Mouse (Mus musculus) cerebellum, postnatal 10 days (tissue): ENCODE results near the gene 9430097D07Rik.
A peak's percentile ranks its signal among the peaks of the same experiment; 100 is the strongest.

Source experiments
- DNase-seq, 2 experiments: peaks; one replicate each; pipeline ENCODE4 v3.0.0; 2021; ENCODE audit warnings: mixed read lengths in 2 of 2

Gene 9430097D07Rik

DNA sequence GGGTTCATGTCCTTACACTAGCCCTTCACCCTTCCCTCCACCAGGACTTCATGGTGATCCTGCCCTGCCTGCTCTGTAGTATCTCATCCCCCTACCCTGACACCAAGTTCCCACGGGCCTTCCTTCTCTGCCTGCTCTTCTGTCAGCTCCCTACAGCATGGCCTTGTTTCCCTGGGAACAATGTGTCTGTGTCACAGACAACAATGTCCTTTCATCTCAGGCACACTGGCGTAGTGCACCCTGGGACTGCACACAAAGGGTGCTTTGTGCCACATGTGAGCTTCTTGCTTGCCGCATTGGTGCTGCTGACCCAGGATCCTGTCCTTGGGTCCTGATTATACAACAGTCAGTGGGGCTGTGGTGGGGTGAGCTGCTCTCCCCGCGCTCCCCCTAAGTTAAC lies 15.9 kb downstream of the 9430097D07Rik start:
- no peak for DNase-seq

- DNase-seq = no peak
Observed at GRCm38 (mm10) chr2:32556019-32556418, 19.5 kb downstream of the 9430097D07Rik start.

DNA sequence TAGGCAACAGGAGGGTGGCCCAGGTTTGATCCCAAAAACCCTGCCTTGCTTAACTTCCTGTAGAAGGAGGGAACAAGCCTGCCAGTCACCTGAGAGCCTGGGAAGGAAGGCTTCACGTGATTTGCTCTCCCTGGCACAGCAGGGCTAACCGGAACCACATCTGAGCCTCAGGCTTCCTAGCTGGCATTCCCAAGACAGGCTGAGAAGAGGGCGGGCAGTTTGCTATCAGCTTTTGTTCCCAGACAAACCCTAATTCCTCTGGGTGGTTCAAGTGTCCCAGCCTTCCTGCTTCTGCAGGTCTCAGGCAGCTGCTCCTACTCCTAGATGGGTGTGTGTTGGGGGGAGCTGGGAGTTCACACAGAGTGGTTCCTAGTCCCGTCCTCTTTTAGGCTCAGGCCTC lies 20.0 kb downstream of the 9430097D07Rik start:
- DNase-seq = no peak

- DNase-seq = no peak
Observed at GRCm38 (mm10) chr2:32553592-32554148, 21.8 kb downstream of the 9430097D07Rik start.

- no peak for DNase-seq
Observed at GRCm38 (mm10) chr2:32551236-32551635, 24.2 kb downstream of the 9430097D07Rik start.

- DNase-seq = peak; percentile 35 to 54
Observed at GRCm38 (mm10) chr2:32549764-32550163, 25.7 kb downstream of the 9430097D07Rik start.

DNA sequence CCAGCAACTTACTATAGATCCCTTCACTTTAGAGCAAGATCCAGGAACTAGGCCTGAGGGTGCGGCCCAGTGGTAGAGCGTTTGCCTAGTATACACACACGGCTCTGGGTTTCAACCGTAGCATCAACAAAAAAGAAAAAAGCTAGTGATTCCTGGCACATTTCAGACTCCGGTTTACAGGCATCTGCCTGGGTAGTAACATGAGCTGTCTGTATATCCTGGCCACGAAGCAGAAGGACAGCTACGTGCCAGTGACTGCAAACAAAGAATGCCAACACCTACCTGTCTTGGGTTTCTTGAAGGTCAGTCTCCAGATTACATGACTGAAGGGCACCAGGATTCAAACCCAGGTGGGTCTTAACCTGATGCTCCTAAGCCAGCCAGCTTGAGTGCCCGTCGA lies 26.3 kb downstream of the 9430097D07Rik start:
- no peak for DNase-seq

DNA sequence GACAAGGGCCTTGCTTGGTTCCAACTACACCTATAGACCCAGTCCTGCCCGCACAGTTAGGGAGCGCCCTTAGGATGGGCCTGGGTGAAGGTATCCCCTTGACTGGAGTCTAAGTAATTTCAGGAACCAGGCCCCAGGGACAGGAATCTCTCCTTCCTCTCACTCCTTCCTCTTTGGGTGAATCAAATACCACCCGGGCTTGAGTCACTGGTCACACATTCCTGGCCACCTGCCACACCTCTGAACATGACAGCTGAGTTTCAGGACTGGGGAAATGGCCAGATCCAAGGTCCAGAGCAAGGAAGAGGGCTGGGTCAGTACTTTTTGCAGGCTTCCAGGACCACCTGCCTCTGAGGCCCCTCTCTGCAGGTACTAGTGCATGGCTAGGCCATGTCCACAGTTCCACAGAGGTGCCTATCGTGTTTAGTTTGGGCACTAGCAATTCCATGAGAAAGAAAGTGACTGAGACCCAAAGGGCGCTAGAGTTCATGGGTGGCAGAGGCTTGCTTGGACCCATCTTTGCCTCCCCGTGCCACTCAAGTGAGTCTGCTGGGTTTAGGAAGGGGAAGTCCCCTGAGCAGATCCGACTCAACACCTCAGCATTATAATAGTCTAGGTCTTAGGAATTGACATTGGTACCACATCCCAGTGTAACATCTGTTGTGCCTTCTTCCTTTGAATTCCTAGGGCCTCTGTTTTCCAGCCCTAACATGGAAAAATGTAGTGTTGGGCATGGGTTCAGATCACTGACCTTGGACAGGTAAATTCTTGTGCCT lies 27.3 kb downstream of the 9430097D07Rik start:
- no peak for DNase-seq

DNA sequence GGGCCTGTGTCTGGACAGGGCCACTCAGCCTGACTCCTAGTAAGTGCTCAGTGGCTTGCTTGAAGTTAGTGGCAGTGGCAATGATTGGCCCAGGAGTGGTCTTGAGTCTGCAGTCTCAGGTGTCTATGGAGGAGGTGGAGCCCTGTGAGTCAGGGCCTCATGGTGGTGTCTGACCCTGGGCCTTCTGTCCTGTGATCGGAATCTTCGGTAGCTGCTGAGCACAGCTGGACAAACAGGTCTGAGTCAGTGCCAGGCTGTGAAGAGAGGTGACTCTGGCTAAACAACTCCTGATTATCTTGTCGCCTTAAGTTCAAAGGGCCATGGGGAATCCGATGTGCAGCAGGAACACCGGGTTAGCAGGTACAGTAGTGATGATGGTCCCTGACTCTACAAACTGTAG lies 28.1 kb downstream of the 9430097D07Rik start:
- DNase-seq = no peak

DNA sequence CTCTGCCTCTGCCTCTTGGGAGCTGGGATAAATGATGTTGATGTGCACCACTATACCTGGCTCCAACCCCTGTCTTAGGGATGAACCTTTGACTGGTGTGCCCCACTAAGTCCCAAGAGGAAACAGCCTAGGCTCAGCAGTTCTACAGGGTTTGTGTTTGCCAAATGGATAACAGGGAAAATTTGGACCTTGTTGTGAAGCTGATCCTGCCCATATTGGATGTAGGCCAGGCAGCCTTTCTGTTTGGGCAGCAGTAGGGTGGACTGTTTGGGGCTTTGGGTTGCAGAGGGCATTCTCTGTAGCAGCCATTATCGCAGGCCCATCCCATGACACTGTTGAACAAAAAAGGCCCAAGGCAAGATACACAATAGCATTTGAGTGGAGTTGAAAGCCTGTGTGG lies 28.5 kb downstream of the 9430097D07Rik start:
- no peak for DNase-seq

DNA sequence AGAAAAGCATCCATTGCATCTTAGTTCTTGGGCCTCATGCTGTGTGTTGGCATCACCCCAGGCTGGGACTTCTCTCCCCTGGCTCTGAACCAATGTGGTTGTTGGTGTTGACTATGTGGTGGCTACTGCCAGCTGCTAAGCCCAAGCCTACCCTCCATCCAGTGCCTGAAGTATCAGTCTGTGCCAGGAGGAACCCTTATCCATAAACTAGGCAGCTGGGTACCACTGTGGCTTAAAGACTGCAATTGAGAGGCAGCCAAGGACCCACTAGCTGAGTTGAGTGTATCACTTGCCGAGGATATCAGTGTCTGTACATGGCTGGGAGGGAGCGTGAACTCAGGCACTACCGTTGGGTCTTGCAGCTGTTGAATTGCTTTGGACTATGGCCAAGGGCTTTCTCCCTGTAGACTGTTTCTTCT lies 32.4 kb downstream of the 9430097D07Rik start:
- peak; percentile 82 to 85 for DNase-seq

DNA sequence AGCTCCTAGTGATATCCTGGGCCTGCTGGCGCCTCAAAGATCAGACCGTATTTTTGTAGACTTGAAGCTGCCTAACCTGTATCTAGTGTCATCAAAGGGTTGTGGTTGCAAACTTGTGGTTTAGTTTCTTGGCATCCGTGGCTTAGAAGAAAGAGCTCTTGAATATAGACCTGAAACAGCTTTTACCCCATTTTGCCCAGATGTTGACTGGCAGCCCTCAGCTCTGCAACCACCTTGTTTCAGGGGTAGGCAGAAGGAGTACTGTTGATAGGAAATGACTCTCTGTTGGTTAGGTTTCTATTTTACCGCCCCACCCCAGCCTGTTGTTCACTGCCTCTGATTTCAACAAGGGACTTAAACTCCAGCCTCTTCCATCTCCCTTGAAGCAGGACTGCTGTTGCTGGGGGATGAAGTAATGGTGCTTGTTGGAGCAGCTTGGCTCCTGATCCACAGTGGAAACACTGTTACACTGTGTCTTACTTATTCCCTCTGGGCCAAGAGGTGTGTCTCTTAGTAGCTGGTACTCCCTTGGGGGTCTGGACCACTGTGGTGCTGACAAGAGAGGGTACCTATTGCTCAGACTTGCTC lies 33.4 kb downstream of the 9430097D07Rik start:
- DNase-seq = no peak

- peak; percentile 66 for DNase-seq
Observed at GRCm38 (mm10) chr2:32541333-32541908, 34.1 kb downstream of the 9430097D07Rik start.

GRCm38 (mm10) chr2:32539452-32539981 lies 36.0 kb downstream of the 9430097D07Rik start:
- DNase-seq = no peak

DNA sequence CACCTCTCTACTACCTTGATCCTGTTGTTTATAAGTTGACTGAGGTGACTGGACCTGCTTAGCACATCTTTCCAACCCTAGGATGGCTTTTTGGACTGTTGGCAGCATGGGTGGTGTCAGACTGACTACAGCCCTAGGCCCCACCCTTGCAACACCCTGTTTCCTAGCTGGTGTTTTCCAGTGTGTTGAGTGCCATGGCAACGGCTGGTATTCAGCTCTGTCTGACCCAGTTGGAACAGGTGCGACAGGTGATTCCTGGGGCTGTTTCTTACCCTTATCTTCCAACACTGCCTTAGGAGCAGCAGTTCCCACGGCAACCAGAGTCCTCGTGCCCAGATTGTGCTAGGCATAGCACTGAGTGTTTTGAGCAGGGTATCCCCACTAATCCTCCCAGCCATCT lies 37.0 kb downstream of the 9430097D07Rik start:
- peak; percentile 40 to 48 for DNase-seq

DNA sequence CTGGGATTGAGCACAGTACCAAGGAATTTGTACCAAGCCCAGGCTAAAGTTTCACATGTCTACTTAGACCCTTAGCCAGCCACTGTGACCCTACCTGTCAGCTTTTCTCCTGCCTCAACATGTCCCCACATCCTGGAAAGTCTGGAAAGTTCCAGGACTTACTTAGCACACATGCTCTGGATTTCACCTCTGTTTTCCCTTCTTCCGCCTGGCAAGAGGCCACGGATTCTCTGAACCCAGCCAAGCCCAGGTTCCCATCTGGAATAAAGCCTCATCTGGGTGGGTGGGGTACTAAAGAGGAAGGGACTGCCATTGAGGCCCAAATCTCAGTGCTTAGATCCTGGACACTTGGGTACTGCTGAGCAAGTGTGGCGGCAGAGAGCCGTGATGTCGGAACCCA lies 37.5 kb downstream of the 9430097D07Rik start:
- DNase-seq = peak in 1 of 2 experiments; percentile 32

DNA sequence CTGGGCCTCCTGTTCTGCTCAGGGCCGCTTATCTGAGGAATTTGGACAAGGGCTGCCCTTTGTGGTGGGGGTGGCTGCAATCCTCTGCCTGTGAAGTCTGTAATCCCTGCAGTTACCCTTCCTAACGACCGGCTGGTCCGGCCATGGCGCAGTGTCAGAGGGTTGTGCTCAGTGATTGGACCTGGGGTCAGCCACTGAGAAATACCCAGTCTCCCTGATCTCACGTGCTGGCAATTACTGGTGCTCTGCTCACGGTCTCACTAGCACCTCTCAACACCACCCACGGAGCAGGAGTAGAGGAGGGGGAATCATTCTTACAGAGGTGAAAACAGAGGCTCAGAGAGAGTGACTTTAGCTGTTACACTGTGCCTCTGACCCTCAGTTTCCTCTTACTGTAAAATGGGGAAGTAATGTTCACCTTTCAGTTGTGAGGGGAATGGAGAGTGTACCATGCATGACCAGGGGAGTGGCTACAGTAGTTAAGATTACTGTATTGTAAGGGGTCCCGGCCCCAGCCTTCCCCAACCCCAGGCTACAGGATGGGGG lies 38.1 kb downstream of the 9430097D07Rik start:
- DNase-seq = peak; percentile 54 to 61

DNA sequence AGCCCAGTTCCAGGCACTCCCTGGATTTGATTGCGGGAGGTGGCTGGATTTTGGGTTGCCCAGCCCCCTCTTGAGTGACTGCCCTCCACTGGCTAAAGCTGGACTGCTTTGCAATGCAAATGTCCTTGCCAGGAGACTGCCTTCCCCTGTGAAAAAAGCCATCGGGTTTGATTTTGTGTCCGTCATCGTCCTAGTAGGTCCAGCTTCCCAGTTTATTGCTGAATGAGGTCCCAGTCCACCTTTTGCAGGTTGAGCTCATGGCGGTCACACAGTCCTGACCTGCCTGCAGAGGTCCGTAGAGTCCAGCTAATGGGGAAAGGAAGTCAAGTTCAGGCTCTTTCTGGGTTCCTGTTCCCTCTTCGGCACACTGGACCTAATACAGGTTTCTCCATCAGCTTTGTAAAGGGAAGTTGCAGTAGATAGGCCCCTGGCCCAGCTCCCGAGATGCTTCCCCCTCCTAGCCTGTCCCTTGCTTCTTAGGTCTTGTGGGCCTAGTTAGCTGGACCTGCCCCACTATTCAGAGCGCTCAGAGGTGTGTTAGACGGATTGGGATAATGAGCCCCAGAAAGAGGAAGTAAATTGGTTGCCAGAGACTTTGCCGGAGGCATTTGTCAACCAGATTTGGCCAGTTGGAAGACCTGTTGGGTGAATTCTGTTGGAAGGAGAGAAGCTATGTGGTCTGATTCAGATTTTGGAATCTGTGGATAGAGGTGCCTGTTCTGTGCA lies 38.7 kb downstream of the 9430097D07Rik start:
- DNase-seq = peak; percentile 74 to 79

DNA sequence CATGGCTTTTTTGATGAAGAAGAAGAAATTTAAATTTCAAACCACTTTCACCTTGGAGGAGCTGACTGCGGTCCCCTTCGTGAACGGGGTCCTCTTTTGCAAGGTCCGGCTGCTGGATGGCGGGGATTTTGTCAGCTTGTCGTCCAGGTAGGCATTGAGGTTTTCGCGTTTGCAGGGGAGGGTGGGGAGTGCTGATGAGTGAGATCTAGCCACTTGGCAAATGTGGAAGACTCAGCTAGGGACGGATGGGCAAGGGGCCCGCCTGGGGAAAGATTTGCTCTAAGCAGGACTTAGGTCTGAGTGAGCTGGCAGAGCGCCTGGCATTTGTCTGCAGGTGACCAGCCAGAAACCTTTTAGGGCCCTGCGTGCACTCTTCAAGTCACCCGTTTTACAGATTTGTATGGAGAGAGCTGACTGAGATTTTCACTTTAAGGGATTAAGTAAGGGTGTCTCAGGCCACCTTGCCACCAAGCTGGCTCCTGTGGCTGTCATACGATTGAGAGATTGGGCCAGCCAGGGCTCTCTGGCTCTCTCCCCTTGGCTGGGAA lies 39.3 kb downstream of the 9430097D07Rik start:
- peak; percentile 85 to 89 for DNase-seq

GRCm38 (mm10) chr2:32535501-32535991 lies 39.9 kb downstream of the 9430097D07Rik start:
- peak; percentile 81 to 87 for DNase-seq

GRCm38 (mm10) chr2:32534733-32535471 lies 40.6 kb downstream of the 9430097D07Rik start, which contains the start of gene Fam102a:
Gene Fam102a (plus strand): TSS chr2:32535332.
- peak; percentile 100 for DNase-seq
